Mouse (Mus musculus) hematopoietic stem cell, adult 5-6 weeks (primary cell): ENCODE results near the gene Ubc. TPM values are rescaled to one million over a fixed set of nuclear protein-coding genes. Genes with fewer than 3 reads are reported as not detected.

Experiments used
- ATAC-seq, 2 experiments: fragments of 125-278 bp in 1 of 2; replicated peaks in 1 of 2; 2 replicates each; pipeline ENCODE4 v1.8.0; 2016 to 2017; ENCODE audit warnings: inconsistent platforms in 2 of 2, mild to moderate bottlenecking in 2 of 2, moderate number of reproducible peaks in 2 of 2, low read depth in 1 of 2, moderate TSS enrichment in 1 of 2; ENCODE audit not compliant: low FRiP score in 2 of 2, poor library complexity in 2 of 2, severe bottlenecking in 2 of 2, insufficient read depth in 1 of 2, low TSS enrichment in 1 of 2
- total RNA-seq: library from RNA; stranded (forward); fragments of 172-1452, 232-1000 nt; gene quantifications from 2 replicates; pipeline ENCODE4 v1.2.3, GENCODE M21; 2017

Gene Ubc
- total RNA-seq, 1 experiment from 2014 or later: 339 TPM

DNA sequence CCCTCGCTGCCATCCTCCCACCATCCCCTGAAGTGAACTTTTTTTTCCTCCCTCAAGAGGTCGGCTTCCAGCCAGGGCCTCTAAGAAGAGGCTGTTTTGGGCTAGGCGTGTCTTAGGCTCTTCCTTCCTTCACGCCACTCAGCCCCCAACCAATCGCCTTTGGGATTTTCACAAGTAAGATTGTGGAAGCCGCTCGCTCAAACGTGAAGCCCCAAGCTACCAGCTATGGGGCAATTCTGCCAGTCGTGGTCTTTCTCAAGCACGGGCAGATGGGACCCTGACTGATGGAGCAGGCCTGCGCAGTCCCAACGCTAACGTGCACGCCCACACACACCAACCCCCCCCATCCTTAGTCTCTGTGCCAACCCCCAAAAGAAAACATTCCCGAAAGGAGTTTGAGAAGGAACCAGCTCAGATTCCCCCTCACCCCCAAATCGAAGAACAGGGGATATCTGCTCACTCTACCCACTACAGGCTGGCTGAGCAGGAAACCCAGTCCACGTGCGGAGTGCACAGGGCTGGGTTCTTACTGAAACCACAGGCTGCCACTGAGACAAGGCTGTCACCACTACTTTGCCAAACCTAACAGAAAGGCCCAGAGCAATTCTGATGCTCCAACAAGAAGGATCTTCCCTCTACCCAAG lies 50.8 kb downstream of the Ubc start:
- ATAC-seq: peak; percentile 54 to 62

GRCm38 (mm10) chr5:125337526-125337925 lies 52.5 kb downstream of the Ubc start:
- no peak for ATAC-seq

GRCm38 (mm10) chr5:125337012-125337411 lies 53.0 kb downstream of the Ubc start:
- no peak for ATAC-seq

Other genes with a start within 250 kb of the Ubc start
- 10.7 and 13.4 TPM in 2 replicates for gene Ncor2, start 211.0 kb downstream of the Ubc start, total RNA-seq
- 35.7 and 45.6 TPM in 2 replicates for gene Scarb1, start 49.1 kb downstream of the Ubc start, total RNA-seq
- 0.63 and 1.6 TPM in 2 replicates for gene Gm10382, start 880 bp downstream of the Ubc start, total RNA-seq
- 65.8 and 87.1 TPM in 2 replicates for gene Dhx37, start 43.9 kb upstream of the Ubc start, total RNA-seq
- 23.0 and 25.6 TPM in 2 replicates for gene Bri3bp, start 51.4 kb upstream of the Ubc start, total RNA-seq
- gene Aacs, start 85.6 kb upstream of the Ubc start, total RNA-seq: 8.1 and 15.9 TPM in 2 replicates
- 0.13 and 0.25 TPM in 2 replicates for gene Tmem132b, start 141.6 kb upstream of the Ubc start, total RNA-seq